Comparison of ENCODE assay signal across 16 mouse cellular contexts in the genomic region with DNA sequence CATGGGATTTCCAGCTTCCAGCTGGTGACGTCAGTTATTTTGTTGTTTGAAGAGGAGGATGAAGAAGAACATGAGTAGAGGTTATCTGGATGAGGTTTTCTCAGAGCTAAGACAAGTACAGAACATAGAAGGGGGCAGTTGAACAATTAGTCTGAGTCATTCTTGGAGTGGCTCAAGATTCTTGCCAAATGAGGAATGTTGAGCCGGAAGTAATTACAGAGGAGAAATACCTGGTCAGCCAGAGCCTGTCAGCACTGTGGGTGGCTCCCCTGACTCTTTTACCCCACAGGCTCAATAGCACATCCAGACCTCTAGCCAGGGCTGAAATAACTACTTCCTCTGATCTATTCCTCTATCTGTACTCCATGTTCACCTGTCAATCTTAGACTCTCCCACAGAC.
"Had no signal": no experiment of that assay in that cellular context is flagged by ENCODE, and none has a peak within 500 bp of the region (broad histone marks: within the 10 kb centered on the region; RNA-seq: fewer than 3 reads in every experiment).

No protein-coding gene starts in this region.

- H3K4me1 ChIP-seq: liver, embryonic 13.5 days; liver, embryonic 15.5 days; megakaryocyte, embryonic 14.5 days; midbrain, embryonic 13.5 days; midbrain, embryonic 15.5 days; neural tube, embryonic 12.5 days had no signal

- H3K4me3 ChIP-seq: liver, embryonic 13.5 days; liver, embryonic 15.5 days; megakaryocyte, embryonic 14.5 days; midbrain, embryonic 13.5 days; midbrain, embryonic 15.5 days; neural tube, embryonic 12.5 days had no signal

- H3K9ac ChIP-seq: liver, embryonic 13.5 days; liver, embryonic 15.5 days; liver, postnatal 0 days; lung, embryonic 14.5 days; midbrain, embryonic 13.5 days; midbrain, embryonic 15.5 days; neural tube, embryonic 12.5 days had no signal

- H3K9me3 ChIP-seq: liver, embryonic 13.5 days; liver, embryonic 15.5 days; megakaryocyte, embryonic 14.5 days; midbrain, embryonic 13.5 days; midbrain, embryonic 15.5 days; neural tube, embryonic 12.5 days had no signal

- H3K36me3 ChIP-seq: liver, embryonic 13.5 days; liver, embryonic 15.5 days; midbrain, embryonic 13.5 days; midbrain, embryonic 15.5 days; neural tube, embryonic 12.5 days had no signal

- H3K4me2 ChIP-seq: liver, embryonic 13.5 days; liver, embryonic 15.5 days; lung, embryonic 14.5 days; midbrain, embryonic 11.5 days; midbrain, embryonic 13.5 days; midbrain, embryonic 15.5 days; neural tube, embryonic 12.5 days had no signal

- DNase-seq: liver, embryonic 13.5 days; liver, postnatal 0 days; lung, embryonic 14.5 days; lung, postnatal 14 days; right cerebral cortex, postnatal 14 days; spleen, adult 18-20 months; thymus, adult 18-20 months; thymus, postnatal 14 days; thymus, postnatal 36 days had no signal

- H3K27me3 ChIP-seq: liver, embryonic 13.5 days; liver, embryonic 15.5 days; megakaryocyte, embryonic 14.5 days; midbrain, embryonic 13.5 days; midbrain, embryonic 15.5 days; neural tube, embryonic 12.5 days had no signal

- ATAC-seq: liver, postnatal 0 days; midbrain, embryonic 13.5 days; midbrain, embryonic 15.5 days had no signal

- H3K27ac ChIP-seq: liver, embryonic 13.5 days; liver, embryonic 15.5 days; macrophage; midbrain, embryonic 13.5 days; midbrain, embryonic 15.5 days; neural tube, embryonic 12.5 days had no signal
